8 mouse cellular contexts compared by ENCODE assay signal in genomic region chrX:10714696-10715140, GRCm38 (mm10). TPM values are rescaled to one million over a fixed set of nuclear protein-coding genes. Genes with fewer than 3 reads are reported as not detected.
A peak's percentile ranks its signal among the peaks of the same experiment; 100 is the strongest.
DNase-seq lines count a peak whose midpoint lies in the region; ATAC-seq and TF ChIP-seq lines count a peak whose summit lies in the region.

Gene Mid1ip1, plus strand, starts transcription at chrX:10715013.

- H3K27ac ChIP-seq in ES-Bruce4 (ENCODE audit: insufficient read depth, low read length): peak within 1 kb of the TSS; percentile 88
- H3K27ac ChIP-seq in forebrain, embryonic 14.5 days (ENCODE audit: low read depth, low read length): peak within 1 kb of the TSS; percentile 21; the same call in 1 of the 2 replicates
- H3K27ac ChIP-seq in liver, postnatal 0 days (ENCODE audit: low read depth): peak within 1 kb of the TSS; percentile 89
- H3K27ac ChIP-seq in neural tube, embryonic 13.5 days (replicated peaks): peak within 1 kb of the TSS; percentile 61
- H3K27ac ChIP-seq in testis, adult 2 months (ENCODE audit: control insufficient read depth, insufficient read depth, low read depth, low read length): peak within 1 kb of the TSS; percentile 67

- no peak for TF ChIP-seq CTCF in ES-Bruce4 (IDR thresholded peaks at IDR 0.05; ENCODE audit: low read depth, low read length)
- no peak for TF ChIP-seq CTCF in liver, postnatal 0 days (IDR thresholded peaks at IDR 0.05; ENCODE audit: low read depth)
- TF ChIP-seq CTCF in testis, adult 2 months (IDR thresholded peaks at IDR 0.05; ENCODE audit: control insufficient read depth, insufficient read depth, insufficient replicate concordance, low read depth, low read length): no peak

- peak; percentile 89 for DNase-seq in cerebellum, adult 11-12 months
- peak; percentile 86 for DNase-seq in forebrain, embryonic 14.5 days (ENCODE audit: low spot score)
- peak; percentile 80 to 85 for DNase-seq in heart, postnatal 14 days
- DNase-seq in large intestine, adult 2 months (ENCODE audit: low read depth, low spot score): peak; percentile 84
- peak; percentile 86 for DNase-seq in liver, postnatal 0 days

- 23% methylated on average over 12 of the region's 12 CpGs for WGBS in forebrain, embryonic 14.5 days
- WGBS in large intestine, adult 2 months: 15% methylated on average over 12 of the region's 12 CpGs
- WGBS in liver, postnatal 0 days (ENCODE audit: insufficient replicate concordance): 12% methylated on average over 12 of the region's 12 CpGs
- 21% methylated on average over 12 of the region's 12 CpGs for WGBS in neural tube, embryonic 13.5 days

- peak within 1 kb of the TSS; percentile 33 for H3K4me2 ChIP-seq in forebrain, embryonic 14.5 days (ENCODE audit: low read length)
- peak within 1 kb of the TSS; percentile 76 for H3K4me2 ChIP-seq in liver, postnatal 0 days (ENCODE audit: low read depth, low read length)
- peak within 1 kb of the TSS; percentile 41 for H3K4me2 ChIP-seq in neural tube, embryonic 13.5 days

- no peaks in the 10 kb centered on the region for H3K4me1 ChIP-seq in ES-Bruce4 (ENCODE audit: control insufficient read depth, insufficient read depth, low read length)
- no peaks in the 10 kb centered on the region for H3K4me1 ChIP-seq in forebrain, embryonic 14.5 days (ENCODE audit: control insufficient read depth, insufficient read depth, low read length)
- H3K4me1 ChIP-seq in liver, postnatal 0 days (ENCODE audit: insufficient read depth): peaks cover 10% of the 10 kb centered on the region
- peaks cover 7% of the 10 kb centered on the region for H3K4me1 ChIP-seq in neural tube, embryonic 13.5 days (replicated peaks)
- peaks cover 12% of the 10 kb centered on the region for H3K4me1 ChIP-seq in testis, adult 2 months (ENCODE audit: control insufficient read depth, insufficient read depth, low read length)

- H3K9ac ChIP-seq in ES-Bruce4 (ENCODE audit: low read depth, poor library complexity, severe bottlenecking): peak within 1 kb of the TSS; percentile 64
- no peak within 1 kb of the TSS for H3K9ac ChIP-seq in forebrain, embryonic 14.5 days (ENCODE audit: low read length)
- H3K9ac ChIP-seq in liver, postnatal 0 days (replicated peaks): peak within 1 kb of the TSS; percentile 18
- no peak within 1 kb of the TSS for H3K9ac ChIP-seq in neural tube, embryonic 13.5 days

- TF ChIP-seq POLR2A in ES-Bruce4 (IDR thresholded peaks at IDR 0.05; ENCODE audit: insufficient read depth, low read length): no peak
- TF ChIP-seq POLR2A in testis, adult 2 months (IDR thresholded peaks at IDR 0.05; ENCODE audit: control insufficient read depth, low read depth, low read length): no peak

- ATAC-seq in forebrain, embryonic 14.5 days: peak; percentile 18; the same call in 1 of the 2 replicates
- peak; percentile 59 for ATAC-seq in liver, postnatal 0 days
- ATAC-seq in neural tube, embryonic 13.5 days (ENCODE audit: low read depth): peak; percentile 48

- H3K36me3 ChIP-seq in ES-Bruce4 (ENCODE audit: control insufficient read depth, insufficient read depth, low read length, poor library complexity, severe bottlenecking): no peaks in the 10 kb centered on the region
- H3K36me3 ChIP-seq in forebrain, embryonic 14.5 days (ENCODE audit: control insufficient read depth, insufficient read depth, low read length): no peaks in the 10 kb centered on the region
- H3K36me3 ChIP-seq in liver, postnatal 0 days (replicated peaks; ENCODE audit: insufficient read depth, low read length): no peaks in the 10 kb centered on the region
- no peaks in the 10 kb centered on the region for H3K36me3 ChIP-seq in neural tube, embryonic 13.5 days
- no peaks in the 10 kb centered on the region for H3K36me3 ChIP-seq in testis, adult 2 months (ENCODE audit: control insufficient read depth, insufficient read depth, low read length)

- no peak for TF ChIP-seq EP300 in ES-Bruce4 (IDR thresholded peaks at IDR 0.05; ENCODE audit: insufficient read depth, low read depth, low read length)
- TF ChIP-seq EP300 in liver, postnatal 0 days (IDR thresholded peaks at IDR 0.05; ENCODE audit: low read depth): peak; percentile 47; the same call in 1 of the 2 replicates

- intact Hi-C loops in heart, postnatal 14 days (cut with DNase I): loop anchor here (5.0 to 10.0 kb wide), 5 partner anchors 63 to 543 kb away; no protein-coding TSS in a partner anchor

- no peaks in the 10 kb centered on the region for H3K27me3 ChIP-seq in ES-Bruce4 (ENCODE audit: control insufficient read depth, insufficient read depth, low read length, poor library complexity, severe bottlenecking)
- no peaks in the 10 kb centered on the region for H3K27me3 ChIP-seq in forebrain, embryonic 14.5 days (replicated peaks; ENCODE audit: control insufficient read depth, insufficient read depth, low read length)
- H3K27me3 ChIP-seq in liver, postnatal 0 days (ENCODE audit: insufficient read depth, low read length): no peaks in the 10 kb centered on the region
- no peaks in the 10 kb centered on the region for H3K27me3 ChIP-seq in neural tube, embryonic 13.5 days
- no peaks in the 10 kb centered on the region for H3K27me3 ChIP-seq in testis, adult 2 months (ENCODE audit: control insufficient read depth, insufficient read depth, low read length)

- H3K4me3 ChIP-seq in ES-Bruce4 (ENCODE audit: low read depth, low read length): peak within 1 kb of the TSS; percentile 68
- H3K4me3 ChIP-seq in forebrain, embryonic 14.5 days (ENCODE audit: low read depth, low read length): no peak within 1 kb of the TSS
- H3K4me3 ChIP-seq in liver, postnatal 0 days (ENCODE audit: low read depth, low read length): peak within 1 kb of the TSS; percentile 36
- H3K4me3 ChIP-seq in neural tube, embryonic 13.5 days: peak within 1 kb of the TSS; percentile 12; the same call in 1 of the 2 replicates
- peak within 1 kb of the TSS; percentile 42 for H3K4me3 ChIP-seq in testis, adult 2 months (ENCODE audit: control insufficient read depth, low read depth, low read length)

- H3K9me3 ChIP-seq in ES-Bruce4 (replicated peaks; ENCODE audit: control insufficient read depth, insufficient read depth, low read length, poor library complexity, severe bottlenecking): no peaks in the 10 kb centered on the region; the same call in 1 of the 2 replicates
- H3K9me3 ChIP-seq in forebrain, embryonic 14.5 days (replicated peaks; ENCODE audit: control insufficient read depth, low read length): no peaks in the 10 kb centered on the region
- H3K9me3 ChIP-seq in liver, postnatal 0 days (ENCODE audit: low read length): no peaks in the 10 kb centered on the region
- H3K9me3 ChIP-seq in neural tube, embryonic 13.5 days: no peaks in the 10 kb centered on the region

RNA-seq across cellular contexts. Expression of gene Mid1ip1, which starts in this region (rescaled TPM):
- polyA plus RNA-seq in ES-Bruce4 (2011; ENCODE audit: insufficient read depth, insufficient read length, low read depth, missing spikeins): 38.0 and 41.1 TPM in 2 replicates
- 57.7 and 73.6 TPM in 2 replicates for polyA plus RNA-seq in forebrain, embryonic 14.5 days (2014; fragmentation: Nextera tagmentation; extraction: Ambion mirVana)
- 10 to 100 TPM; 63.9 to 77.5 TPM for total RNA-seq in heart, postnatal 14 days (2021)
- polyA plus RNA-seq in large intestine, adult 2 months (2012; rRNA removed): 32.3 and 37.0 TPM in 2 replicates
- polyA plus RNA-seq in liver, postnatal 0 days (2015; fragmentation: Nextera tagmentation; extraction: Ambion mirVana): 26.6 and 31.5 TPM in 2 replicates
- polyA plus RNA-seq in neural tube, embryonic 13.5 days (2015; fragmentation: Nextera tagmentation; extraction: Ambion mirVana): 92.4 and 93.4 TPM in 2 replicates
- polyA plus RNA-seq in testis, adult 2 months (2012; rRNA removed): 10.0 and 14.9 TPM in 2 replicates

Comparison
In these comparisons a context has a peak if more than half of its experiments do, and no peak if none do; other contexts are left out.
1. H3K27ac ChIP-seq: peak in every context shown above with its lines; median percentile 89 in liver, postnatal 0 days; 88 in ES-Bruce4; 67 in testis, adult 2 months; 61 in neural tube, embryonic 13.5 days; 21 in forebrain, embryonic 14.5 days.
2. H3K9ac ChIP-seq: peak in ES-Bruce4 (single experiment) and liver, postnatal 0 days (single experiment); none in forebrain, embryonic 14.5 days (single experiment) and neural tube, embryonic 13.5 days (single experiment).
3. Peak in every context shown above with its lines, with median percentiles within 50 percentile points of each other: DNase-seq, ATAC-seq and H3K4me2 ChIP-seq.